Mouse (Mus musculus): ENCODE measurements around the gene Trim63. TPM values are rescaled to one million over a fixed set of nuclear protein-coding genes. Genes with fewer than 3 reads are reported as not detected.

The Trim63 gene
- polyA plus RNA-seq, 2 experiments, result 0.07 TPM; not detected in 1

GRCm38 (mm10) chr4:134314081-134314655, 752 bp upstream of the Trim63 start:
- H3K4me1 ChIP-seq (replicated peaks; ENCODE audit: control insufficient read depth in 2 of 2, insufficient read depth in 2 of 2, low read length in 1 of 2), result no peaks in the 10 kb centered on the region
- H3K9me3 ChIP-seq (ENCODE audit: control insufficient read depth, low read length), result no peaks in the 10 kb centered on the region; the same call in 1 of the 2 replicates
- H3K27ac ChIP-seq, result no peak overlapping the region
- no peak overlapping the region for H3K4me2 ChIP-seq (ENCODE audit: low read depth)
- TF ChIP-seq CTCF (IDR thresholded peaks at IDR 0.05; ENCODE audit: low read depth) (no peak), EP300 (IDR thresholded peaks at IDR 0.05; ENCODE audit: low read depth) (no peak)
- 60% methylated on average over 4 of the region's 4 CpGs for WGBS (ENCODE audit: insufficient replicate concordance)
- no peak overlapping the region for H3K9ac ChIP-seq (replicated peaks)
- H3K36me3 ChIP-seq (replicated peaks; ENCODE audit: control insufficient read depth, insufficient read depth, low read depth), result no peaks in the 10 kb centered on the region
- H3K27me3 ChIP-seq (ENCODE audit: control insufficient read depth, insufficient read depth, low read length), result no peaks in the 10 kb centered on the region
- DNase-seq (ENCODE audit: low read depth in 3 of 3, low spot score in 3 of 3) (no peak), ATAC-seq (ENCODE audit: insufficient read depth) (no peak)
- H3K4me3 ChIP-seq (ENCODE audit: insufficient read depth in 1 of 2, low read depth in 2 of 2, low read length in 2 of 2), result no peak overlapping the region

DNA sequence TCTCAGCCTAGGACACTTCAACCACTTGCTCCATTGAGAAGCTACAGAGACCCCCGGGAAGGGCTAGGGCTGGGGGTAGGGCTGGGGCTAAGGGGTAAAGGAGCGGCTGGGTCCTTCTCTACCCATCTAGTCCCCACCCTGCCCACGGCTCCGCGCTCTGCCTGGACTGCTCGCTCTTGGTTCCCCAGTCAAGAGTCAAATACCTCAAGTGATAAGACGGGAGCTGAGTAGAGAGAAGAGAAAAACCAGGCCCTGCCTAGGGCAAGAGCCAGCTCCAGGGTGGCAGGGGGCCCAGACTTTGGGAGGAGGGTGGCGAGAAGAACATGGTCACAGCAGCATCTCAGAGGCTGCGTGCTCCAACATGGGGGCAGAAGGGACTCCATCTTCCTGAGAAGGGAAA, 550 bp downstream of the Trim63 start:
- no peaks in the 10 kb centered on the region for H3K27me3 ChIP-seq (ENCODE audit: control insufficient read depth, insufficient read depth, low read length)
- H3K27ac ChIP-seq, result no peak overlapping the region
- ATAC-seq (ENCODE audit: insufficient read depth), result no peak
- no peak overlapping the region for H3K9ac ChIP-seq (replicated peaks)
- no peak for TF ChIP-seq CTCF (IDR thresholded peaks at IDR 0.05; ENCODE audit: low read depth)
- TF ChIP-seq EP300 (IDR thresholded peaks at IDR 0.05; ENCODE audit: low read depth), result no peak
- no peak for DNase-seq (ENCODE audit: low read depth in 3 of 3, low spot score in 3 of 3)
- H3K9me3 ChIP-seq (ENCODE audit: control insufficient read depth, low read length), result no peaks in the 10 kb centered on the region; the same call in 1 of the 2 replicates
- H3K4me1 ChIP-seq (replicated peaks; ENCODE audit: control insufficient read depth in 2 of 2, insufficient read depth in 2 of 2, low read length in 1 of 2), result no peaks in the 10 kb centered on the region
- H3K4me2 ChIP-seq (ENCODE audit: low read depth), result no peak overlapping the region
- H3K36me3 ChIP-seq (replicated peaks; ENCODE audit: control insufficient read depth, insufficient read depth, low read depth), result no peaks in the 10 kb centered on the region
- H3K4me3 ChIP-seq (ENCODE audit: insufficient read depth in 1 of 2, low read depth in 2 of 2, low read length in 2 of 2), result no peak overlapping the region
- 55% methylated on average over 9 of the region's 9 CpGs for WGBS (ENCODE audit: insufficient replicate concordance)

GRCm38 (mm10) chr4:134316390-134316789, 1.5 kb downstream of the Trim63 start:
- no peak overlapping the region for H3K9ac ChIP-seq (replicated peaks)
- H3K27me3 ChIP-seq (ENCODE audit: control insufficient read depth, insufficient read depth, low read length), result no peaks in the 10 kb centered on the region
- H3K27ac ChIP-seq, result no peak overlapping the region
- TF ChIP-seq EP300 (IDR thresholded peaks at IDR 0.05; ENCODE audit: low read depth), result no peak
- peak; percentile 7; the same call in 1 of the 2 replicates for TF ChIP-seq CTCF (IDR thresholded peaks at IDR 0.05; ENCODE audit: low read depth)
- H3K36me3 ChIP-seq (replicated peaks; ENCODE audit: control insufficient read depth, insufficient read depth, low read depth), result no peaks in the 10 kb centered on the region
- DNase-seq (ENCODE audit: low read depth in 3 of 3, low spot score in 3 of 3) (no peak), ATAC-seq (ENCODE audit: insufficient read depth) (no peak)
- H3K4me1 ChIP-seq (replicated peaks; ENCODE audit: control insufficient read depth in 2 of 2, insufficient read depth in 2 of 2, low read length in 1 of 2), result no peaks in the 10 kb centered on the region
- H3K9me3 ChIP-seq (ENCODE audit: control insufficient read depth, low read length), result no peaks in the 10 kb centered on the region; the same call in 1 of the 2 replicates
- no peak overlapping the region for H3K4me2 ChIP-seq (ENCODE audit: low read depth)
- 48% methylated on average over 16 of the region's 16 CpGs for WGBS (ENCODE audit: insufficient replicate concordance)
- no peak overlapping the region for H3K4me3 ChIP-seq (ENCODE audit: insufficient read depth in 1 of 2, low read depth in 2 of 2, low read length in 2 of 2)

DNA sequence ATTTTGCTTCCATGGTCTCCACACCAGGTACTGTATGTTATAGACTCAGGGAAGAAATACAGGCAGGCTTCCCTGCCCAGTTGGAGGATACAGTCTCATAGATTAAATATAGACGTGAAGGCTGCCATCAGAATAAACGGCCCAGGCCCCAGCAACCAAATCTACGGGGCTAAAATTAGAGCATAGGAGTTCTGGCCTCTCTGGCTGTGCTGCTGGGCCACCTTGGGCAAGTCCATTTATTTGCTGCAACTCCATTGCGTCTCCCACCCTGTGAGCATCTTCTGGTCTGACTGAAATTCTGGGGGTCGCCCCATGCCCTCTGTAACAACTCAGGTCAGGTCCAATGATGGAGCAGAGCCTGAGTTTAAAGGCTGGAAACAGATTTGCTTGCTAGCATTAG, 4.2 kb downstream of the Trim63 start:
- no peaks in the 10 kb centered on the region for H3K27me3 ChIP-seq (ENCODE audit: control insufficient read depth, insufficient read depth, low read length)
- ATAC-seq (ENCODE audit: insufficient read depth) (no peak), DNase-seq (ENCODE audit: low read depth in 3 of 3, low spot score in 3 of 3) (no peak)
- TF ChIP-seq EP300 (IDR thresholded peaks at IDR 0.05; ENCODE audit: low read depth) (no peak), CTCF (IDR thresholded peaks at IDR 0.05; ENCODE audit: low read depth) (no peak)
- no peaks in the 10 kb centered on the region for H3K4me1 ChIP-seq (replicated peaks; ENCODE audit: control insufficient read depth in 2 of 2, insufficient read depth in 2 of 2, low read length in 1 of 2)
- no peaks in the 10 kb centered on the region for H3K36me3 ChIP-seq (replicated peaks; ENCODE audit: control insufficient read depth, insufficient read depth, low read depth)
- H3K9me3 ChIP-seq (ENCODE audit: control insufficient read depth, low read length), result no peaks in the 10 kb centered on the region
- H3K9ac ChIP-seq (replicated peaks), result no peak overlapping the region
- H3K4me3 ChIP-seq (ENCODE audit: insufficient read depth in 1 of 2, low read depth in 2 of 2, low read length in 2 of 2), result no peak overlapping the region
- H3K27ac ChIP-seq, result no peak overlapping the region
- WGBS (ENCODE audit: insufficient replicate concordance), result 60% methylated on average over 5 of the region's 5 CpGs
- no peak overlapping the region for H3K4me2 ChIP-seq (ENCODE audit: low read depth)

DNA sequence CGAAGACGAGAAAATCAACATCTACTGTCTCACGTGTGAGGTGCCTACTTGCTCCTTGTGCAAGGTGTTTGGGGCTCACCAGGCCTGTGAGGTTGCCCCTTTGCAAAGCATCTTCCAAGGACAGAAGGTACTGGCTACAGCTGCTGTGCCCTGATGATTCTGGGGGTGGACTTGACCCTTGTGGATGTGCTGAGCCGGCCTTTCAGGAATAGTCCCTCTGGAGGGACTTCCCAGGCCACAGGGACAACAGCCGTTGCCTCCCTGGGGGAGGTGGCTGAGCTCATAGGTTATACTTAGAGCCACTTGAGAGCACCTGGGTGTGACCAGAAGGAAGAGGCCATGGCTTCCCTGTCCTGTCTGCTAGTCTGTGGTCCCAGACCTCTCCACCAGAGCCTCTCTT, 4.8 kb downstream of the Trim63 start:
- Histone ChIP-seq H3K27me3 (ENCODE audit: control insufficient read depth, insufficient read depth, low read length) (no peaks in the 10 kb centered on the region), H3K4me3 (ENCODE audit: insufficient read depth in 1 of 2, low read depth in 2 of 2, low read length in 2 of 2) (no peak overlapping the region), H3K4me2 (ENCODE audit: low read depth) (no peak overlapping the region), H3K4me1 (replicated peaks; ENCODE audit: control insufficient read depth in 2 of 2, insufficient read depth in 2 of 2, low read length in 1 of 2) (no peaks in the 10 kb centered on the region; a peak in 1 of 4 replicates), H3K27ac (no peak overlapping the region), H3K36me3 (replicated peaks; ENCODE audit: control insufficient read depth, insufficient read depth, low read depth) (no peaks in the 10 kb centered on the region), H3K9me3 (ENCODE audit: control insufficient read depth, low read length) (no peaks in the 10 kb centered on the region), H3K9ac (replicated peaks) (no peak overlapping the region)
- WGBS (ENCODE audit: insufficient replicate concordance), result 60% methylated on average over 5 of the region's 5 CpGs
- TF ChIP-seq EP300 (IDR thresholded peaks at IDR 0.05; ENCODE audit: low read depth) (no peak), CTCF (IDR thresholded peaks at IDR 0.05; ENCODE audit: low read depth) (no peak)
- DNase-seq (ENCODE audit: low read depth in 3 of 3, low spot score in 3 of 3), result no peak
- no peak for ATAC-seq (ENCODE audit: insufficient read depth)
